Mouse (Mus musculus): ENCODE results near the gene Ptprt. TPM values are rescaled to one million over a fixed set of nuclear protein-coding genes. Genes with fewer than 3 reads are reported as not detected.

The Ptprt gene
- total RNA-seq, 1 experiment from 2014 or later: not detected

GRCm38 (mm10) chr2:162624707-162625106, 36.2 kb downstream of the Ptprt start:
- ATAC-seq (replicated peaks in 1 of 2; ENCODE audit: insufficient read depth in 1 of 2, low FRiP score in 2 of 2, low TSS enrichment in 1 of 2, low read depth in 1 of 2, poor library complexity in 2 of 2, severe bottlenecking in 2 of 2): no peak

GRCm38 (mm10) chr2:162614256-162614655, 46.7 kb downstream of the Ptprt start:
- ATAC-seq (replicated peaks in 1 of 2; ENCODE audit: insufficient read depth in 1 of 2, low FRiP score in 2 of 2, low TSS enrichment in 1 of 2, low read depth in 1 of 2, poor library complexity in 2 of 2, severe bottlenecking in 2 of 2): no peak

GRCm38 (mm10) chr2:162613480-162613879, 47.5 kb downstream of the Ptprt start:
- no peak for ATAC-seq (replicated peaks in 1 of 2; ENCODE audit: insufficient read depth in 1 of 2, low FRiP score in 2 of 2, low TSS enrichment in 1 of 2, low read depth in 1 of 2, poor library complexity in 2 of 2, severe bottlenecking in 2 of 2)

- ATAC-seq (replicated peaks in 1 of 2; ENCODE audit: insufficient read depth in 1 of 2, low FRiP score in 2 of 2, low TSS enrichment in 1 of 2, low read depth in 1 of 2, poor library complexity in 2 of 2, severe bottlenecking in 2 of 2): no peak
These were observed 58.2 kb downstream of the Ptprt start for GRCm38 (mm10) chr2:162602721-162603120.

- ATAC-seq (replicated peaks in 1 of 2; ENCODE audit: insufficient read depth in 1 of 2, low FRiP score in 2 of 2, low TSS enrichment in 1 of 2, low read depth in 1 of 2, poor library complexity in 2 of 2, severe bottlenecking in 2 of 2): no peak
These were observed 69.6 kb downstream of the Ptprt start for GRCm38 (mm10) chr2:162591388-162591787.

GRCm38 (mm10) chr2:162581651-162582050, 79.3 kb downstream of the Ptprt start:
- ATAC-seq (replicated peaks in 1 of 2; ENCODE audit: insufficient read depth in 1 of 2, low FRiP score in 2 of 2, low TSS enrichment in 1 of 2, low read depth in 1 of 2, poor library complexity in 2 of 2, severe bottlenecking in 2 of 2): no peak

GRCm38 (mm10) chr2:162577819-162578218, 83.1 kb downstream of the Ptprt start:
- ATAC-seq (replicated peaks in 1 of 2; ENCODE audit: insufficient read depth in 1 of 2, low FRiP score in 2 of 2, low TSS enrichment in 1 of 2, low read depth in 1 of 2, poor library complexity in 2 of 2, severe bottlenecking in 2 of 2): no peak

GRCm38 (mm10) chr2:162572851-162573250, 88.1 kb downstream of the Ptprt start:
- no peak for ATAC-seq (replicated peaks in 1 of 2; ENCODE audit: insufficient read depth in 1 of 2, low FRiP score in 2 of 2, low TSS enrichment in 1 of 2, low read depth in 1 of 2, poor library complexity in 2 of 2, severe bottlenecking in 2 of 2)

- ATAC-seq (replicated peaks in 1 of 2; ENCODE audit: insufficient read depth in 1 of 2, low FRiP score in 2 of 2, low TSS enrichment in 1 of 2, low read depth in 1 of 2, poor library complexity in 2 of 2, severe bottlenecking in 2 of 2): no peak
These were observed 89.9 kb downstream of the Ptprt start for GRCm38 (mm10) chr2:162571037-162571436.

- ATAC-seq (replicated peaks in 1 of 2; ENCODE audit: insufficient read depth in 1 of 2, low FRiP score in 2 of 2, low TSS enrichment in 1 of 2, low read depth in 1 of 2, poor library complexity in 2 of 2, severe bottlenecking in 2 of 2): no peak
These were observed 92.4 kb downstream of the Ptprt start for GRCm38 (mm10) chr2:162568308-162569100.

GRCm38 (mm10) chr2:162548312-162548711, 112.6 kb downstream of the Ptprt start:
- ATAC-seq (replicated peaks in 1 of 2; ENCODE audit: insufficient read depth in 1 of 2, low FRiP score in 2 of 2, low TSS enrichment in 1 of 2, low read depth in 1 of 2, poor library complexity in 2 of 2, severe bottlenecking in 2 of 2): no peak

- ATAC-seq (replicated peaks in 1 of 2; ENCODE audit: insufficient read depth in 1 of 2, low FRiP score in 2 of 2, low TSS enrichment in 1 of 2, low read depth in 1 of 2, poor library complexity in 2 of 2, severe bottlenecking in 2 of 2): no peak
These were observed 129.3 kb downstream of the Ptprt start for GRCm38 (mm10) chr2:162531638-162532037.

GRCm38 (mm10) chr2:162528911-162529310, 132.0 kb downstream of the Ptprt start:
- no peak for ATAC-seq (replicated peaks in 1 of 2; ENCODE audit: insufficient read depth in 1 of 2, low FRiP score in 2 of 2, low TSS enrichment in 1 of 2, low read depth in 1 of 2, poor library complexity in 2 of 2, severe bottlenecking in 2 of 2)

GRCm38 (mm10) chr2:162515993-162516392, 145.0 kb downstream of the Ptprt start:
- ATAC-seq (replicated peaks in 1 of 2; ENCODE audit: insufficient read depth in 1 of 2, low FRiP score in 2 of 2, low TSS enrichment in 1 of 2, low read depth in 1 of 2, poor library complexity in 2 of 2, severe bottlenecking in 2 of 2): no peak

GRCm38 (mm10) chr2:162513072-162513471, 147.9 kb downstream of the Ptprt start:
- no peak for ATAC-seq (replicated peaks in 1 of 2; ENCODE audit: insufficient read depth in 1 of 2, low FRiP score in 2 of 2, low TSS enrichment in 1 of 2, low read depth in 1 of 2, poor library complexity in 2 of 2, severe bottlenecking in 2 of 2)

- ATAC-seq (replicated peaks in 1 of 2; ENCODE audit: insufficient read depth in 1 of 2, low FRiP score in 2 of 2, low TSS enrichment in 1 of 2, low read depth in 1 of 2, poor library complexity in 2 of 2, severe bottlenecking in 2 of 2): no peak
These were observed 148.9 kb downstream of the Ptprt start for GRCm38 (mm10) chr2:162512094-162512493.

- no peak for ATAC-seq (replicated peaks in 1 of 2; ENCODE audit: insufficient read depth in 1 of 2, low FRiP score in 2 of 2, low TSS enrichment in 1 of 2, low read depth in 1 of 2, poor library complexity in 2 of 2, severe bottlenecking in 2 of 2)
These were observed 151.9 kb downstream of the Ptprt start for GRCm38 (mm10) chr2:162509016-162509415.

- no peak for ATAC-seq (replicated peaks in 1 of 2; ENCODE audit: insufficient read depth in 1 of 2, low FRiP score in 2 of 2, low TSS enrichment in 1 of 2, low read depth in 1 of 2, poor library complexity in 2 of 2, severe bottlenecking in 2 of 2)
These were observed 153.3 kb downstream of the Ptprt start for GRCm38 (mm10) chr2:162507664-162508063.

GRCm38 (mm10) chr2:162504850-162505249, 156.1 kb downstream of the Ptprt start:
- ATAC-seq (replicated peaks in 1 of 2; ENCODE audit: insufficient read depth in 1 of 2, low FRiP score in 2 of 2, low TSS enrichment in 1 of 2, low read depth in 1 of 2, poor library complexity in 2 of 2, severe bottlenecking in 2 of 2): no peak

Data from hematopoietic stem cell, adult 5-6 weeks (primary cell).